Mouse (Mus musculus) CH12.LX (cell line): Measurements from ENCODE around the gene Rel. TPM values are rescaled to one million over a fixed set of nuclear protein-coding genes. Genes with fewer than 3 reads are reported as not detected.

Experiments
- DNase-seq: peaks from one replicate; pipeline ENCODE4 v3.0.0-alpha.2; 2013; ENCODE audit errors: extremely low read depth
- H3K27ac ChIP-seq: 2 replicates; pipeline ENCODE4 v1.5.1; 2012; ENCODE audit warnings: low read depth, mild to moderate bottlenecking, control low read depth, moderate library complexity; ENCODE audit not compliant: insufficient read depth
- H3K27me3 ChIP-seq: replicated peaks from 2 replicates; pipeline ENCODE3; 2012; ENCODE audit warnings: inconsistent platforms
- H3K36me3 ChIP-seq, 2 experiments: replicated peaks in 1 of 2; 2 replicates each; pipeline versions ENCODE3 to v1.6.1; 2012; ENCODE audit warnings: inconsistent platforms in 1 of 2, low read length in 1 of 2, mild to moderate bottlenecking in 1 of 2, mixed read lengths in 1 of 2, moderate library complexity in 1 of 2; ENCODE audit not compliant: control insufficient read depth in 1 of 2, insufficient read depth in 1 of 2
- H3K4me1 ChIP-seq, 2 experiments: 2 replicates each; pipeline ENCODE4 v1.6.1; 2012; ENCODE audit warnings: inconsistent platforms in 1 of 2, moderate library complexity in 1 of 2; ENCODE audit not compliant: insufficient read depth in 2 of 2, control insufficient read depth in 1 of 2
- H3K4me2 ChIP-seq: 2 replicates; pipeline ENCODE4 v1.6.1; 2012; ENCODE audit warnings: low read depth, mild to moderate bottlenecking, control low read depth; ENCODE audit not compliant: poor library complexity, insufficient read depth, severe bottlenecking
- H3K4me3 ChIP-seq, 3 experiments: fragments of 150-350 bp in 1 of 3; sonication (generic) in 1 of 3; replicated peaks in 1 of 3; 2 replicates each; pipeline versions ENCODE3 to v1.5.1; 2011 to 2012; ENCODE audit warnings: low read depth in 2 of 3, low read length in 2 of 3, mild to moderate bottlenecking in 2 of 3, moderate library complexity in 2 of 3, control low read depth in 1 of 3, improper control_type of control experiment in 1 of 3, inconsistent platforms in 1 of 3, mixed read lengths in 1 of 3; ENCODE audit not compliant: poor library complexity in 1 of 3
- H3K79me2 ChIP-seq: replicated peaks from 2 replicates; pipeline ENCODE4 v1.6.1; 2012; ENCODE audit warnings: mild to moderate bottlenecking, moderate library complexity; ENCODE audit not compliant: control insufficient read depth, poor library complexity, insufficient read depth, severe bottlenecking; ENCODE audit errors: extremely low read depth
- H3K9ac ChIP-seq: 2 replicates; pipeline ENCODE4 v1.6.1; 2012; ENCODE audit warnings: low read depth, mild to moderate bottlenecking, control low read depth, moderate library complexity; ENCODE audit not compliant: insufficient read depth
- H3K9me3 ChIP-seq: replicated peaks from 2 replicates; pipeline ENCODE3; 2012; ENCODE audit warnings: low read length, inconsistent platforms, mixed read lengths
- BHLHE40 ChIP-seq: IDR thresholded peaks from 2 replicates; pipeline ENCODE4 v1.6.1; 2011; ENCODE audit warnings: mild to moderate bottlenecking, low read depth, low read length, improper control_type of control experiment
- CHD1 ChIP-seq: IDR thresholded peaks from 2 replicates; pipeline ENCODE4 v1.6.1; 2012; ENCODE audit warnings: low read depth, low read length, improper control_type of control experiment, inconsistent platforms
- CHD2 ChIP-seq: IDR thresholded peaks from 2 replicates; pipeline ENCODE4 v1.6.1; 2011; ENCODE audit warnings: low read length, improper control_type of control experiment
- CTCF ChIP-seq, 2 experiments: IDR thresholded peaks in 1 of 2; conservative IDR thresholded peaks in 1 of 2; 2 replicates each; pipeline ENCODE4 v1.5.1; 2011 to 2012; ENCODE audit warnings: low read depth in 2 of 2, low read length in 2 of 2, improper control_type of control experiment in 1 of 2, inconsistent platforms in 1 of 2, mild to moderate bottlenecking in 1 of 2, moderate library complexity in 1 of 2
- E2F4 ChIP-seq: IDR thresholded peaks from 2 replicates; pipeline ENCODE4 v1.6.1; 2011; ENCODE audit warnings: low read depth, low read length, improper control_type of control experiment; ENCODE audit not compliant: insufficient replicate concordance
- ELF1 ChIP-seq: IDR thresholded peaks from 2 replicates; pipeline ENCODE4 v1.6.1; 2014; ENCODE audit warnings: low read depth, mild to moderate bottlenecking, inconsistent platforms, low read length, improper control_type of control experiment
- EP300 ChIP-seq: IDR thresholded peaks from 2 replicates; pipeline ENCODE4 v1.6.1; 2011; ENCODE audit warnings: low read length, improper control_type of control experiment
- ETS1 ChIP-seq: conservative IDR thresholded peaks from 2 replicates; pipeline ENCODE4 v1.6.1; 2012; ENCODE audit warnings: low read depth, mild to moderate bottlenecking, inconsistent platforms, low read length, improper control_type of control experiment, moderate library complexity
- GABPA ChIP-seq: IDR thresholded peaks from 2 replicates; pipeline ENCODE4 v1.6.1; 2012; ENCODE audit warnings: low read depth, low read length, improper control_type of control experiment, inconsistent platforms; ENCODE audit not compliant: insufficient replicate concordance
- HCFC1 ChIP-seq: IDR thresholded peaks from 2 replicates; pipeline ENCODE4 v1.6.1; 2012; ENCODE audit warnings: low read depth, mild to moderate bottlenecking, inconsistent platforms, low read length, improper control_type of control experiment
- IRF4 ChIP-seq: IDR thresholded peaks from 2 replicates; pipeline ENCODE4 v1.6.1; 2014; ENCODE audit warnings: low read depth, mild to moderate bottlenecking, inconsistent platforms, low read length, improper control_type of control experiment
- JUN ChIP-seq: IDR thresholded peaks from 2 replicates; pipeline ENCODE4 v1.6.1; 2011; ENCODE audit warnings: low read depth, mild to moderate bottlenecking, low read length, improper control_type of control experiment, moderate library complexity; ENCODE audit not compliant: insufficient read depth
- JUND ChIP-seq: conservative IDR thresholded peaks from 2 replicates; pipeline ENCODE4 v1.6.1; 2011; ENCODE audit warnings: low read depth, low read length, improper control_type of control experiment
- KAT2A ChIP-seq: IDR thresholded peaks from 2 replicates; pipeline ENCODE4 v1.6.1; 2012; ENCODE audit warnings: low read length, improper control_type of control experiment, inconsistent platforms; ENCODE audit not compliant: insufficient replicate concordance
- MAFK ChIP-seq: IDR thresholded peaks from 2 replicates; pipeline ENCODE4 v1.6.1; 2011; ENCODE audit warnings: low read length, improper control_type of control experiment; ENCODE audit not compliant: insufficient replicate concordance
- MAX ChIP-seq: IDR thresholded peaks from 2 replicates; pipeline ENCODE4 v1.6.1; 2011; ENCODE audit warnings: low read length, improper control_type of control experiment
- MAZ ChIP-seq: IDR thresholded peaks from 2 replicates; pipeline ENCODE4 v1.6.1; 2012; ENCODE audit warnings: low read depth, mild to moderate bottlenecking, inconsistent platforms, low read length, improper control_type of control experiment, moderate library complexity
- MEF2A ChIP-seq: IDR thresholded peaks from 2 replicates; pipeline ENCODE4 v1.6.1; 2014; ENCODE audit warnings: low read depth, mild to moderate bottlenecking, inconsistent platforms, low read length, improper control_type of control experiment, borderline replicate concordance
- MXI1 ChIP-seq: IDR thresholded peaks from 2 replicates; pipeline ENCODE4 v1.6.1; 2011; ENCODE audit warnings: mild to moderate bottlenecking, low read depth, low read length, improper control_type of control experiment
- MYC ChIP-seq: IDR thresholded peaks from 2 replicates; pipeline ENCODE4 v1.6.1; 2011; ENCODE audit warnings: low read depth, mild to moderate bottlenecking, improper control_type of control experiment, low read length
- NELFE ChIP-seq: IDR thresholded peaks from 2 replicates; pipeline ENCODE4 v1.6.1; 2011; ENCODE audit warnings: low read depth, low read length, improper control_type of control experiment
- NRF1 ChIP-seq: IDR thresholded peaks from 2 replicates; pipeline ENCODE4 v1.6.1; 2014; ENCODE audit warnings: low read depth, mild to moderate bottlenecking, inconsistent platforms, low read length, improper control_type of control experiment, moderate library complexity
- PAX5 ChIP-seq: IDR thresholded peaks from 2 replicates; pipeline ENCODE4 v1.6.1; 2012; ENCODE audit warnings: low read length, inconsistent platforms, mixed read lengths
- POLR2A ChIP-seq: IDR thresholded peaks from 2 replicates; pipeline ENCODE4 v1.6.1; 2011; ENCODE audit warnings: low read depth, mild to moderate bottlenecking, improper control_type of control experiment, low read length
- POLR2AphosphoS2 ChIP-seq: IDR thresholded peaks from 2 replicates; pipeline ENCODE4 v1.6.1; 2011; ENCODE audit warnings: low read depth, low read length, improper control_type of control experiment
- RAD21 ChIP-seq: IDR thresholded peaks from 2 replicates; pipeline ENCODE4 v1.6.1; 2011; ENCODE audit warnings: low read depth, mild to moderate bottlenecking, low read length, improper control_type of control experiment, moderate library complexity
- RCOR1 ChIP-seq: conservative IDR thresholded peaks from 2 replicates; pipeline ENCODE4 v1.6.1; 2012; ENCODE audit warnings: low read depth, mild to moderate bottlenecking, inconsistent platforms, low read length, improper control_type of control experiment
- SIN3A ChIP-seq: IDR thresholded peaks from 2 replicates; pipeline ENCODE4 v1.6.1; 2012; ENCODE audit warnings: low read length, improper control_type of control experiment, inconsistent platforms
- SMC3 ChIP-seq: IDR thresholded peaks from 2 replicates; pipeline ENCODE4 v1.6.1; 2011; ENCODE audit warnings: low read depth, low read length, improper control_type of control experiment
- TBP ChIP-seq: conservative IDR thresholded peaks from 2 replicates; pipeline ENCODE4 v1.6.1; 2011; ENCODE audit warnings: low read depth, low read length, improper control_type of control experiment
- TCF12 ChIP-seq: IDR thresholded peaks from 2 replicates; pipeline ENCODE4 v1.6.1; 2014; ENCODE audit warnings: low read depth, mild to moderate bottlenecking, inconsistent platforms, low read length, improper control_type of control experiment
- UBTF ChIP-seq: IDR thresholded peaks from 2 replicates; pipeline ENCODE4 v1.6.1; 2012; ENCODE audit warnings: low read depth, mild to moderate bottlenecking, inconsistent platforms, low read length, improper control_type of control experiment, moderate library complexity
- USF1 ChIP-seq: IDR thresholded peaks from 2 replicates; pipeline ENCODE4 v1.6.1; 2014; ENCODE audit warnings: low read depth, mild to moderate bottlenecking, inconsistent platforms, low read length, improper control_type of control experiment
- USF2 ChIP-seq: conservative IDR thresholded peaks from 2 replicates; pipeline ENCODE4 v1.6.1; 2011; ENCODE audit warnings: low read depth, low read length, improper control_type of control experiment
- ZC3H11A ChIP-seq: IDR thresholded peaks from 2 replicates; pipeline ENCODE4 v1.6.1; 2012; ENCODE audit warnings: low read depth, mild to moderate bottlenecking, inconsistent platforms, low read length, improper control_type of control experiment
- ZKSCAN1 ChIP-seq: IDR thresholded peaks from 2 replicates; pipeline ENCODE4 v1.6.1; 2012; ENCODE audit warnings: low read depth, inconsistent platforms, low read length, improper control_type of control experiment, borderline replicate concordance
- ZMIZ1 ChIP-seq: IDR thresholded peaks from 2 replicates; pipeline ENCODE4 v1.6.1; 2012; ENCODE audit warnings: low read depth, mild to moderate bottlenecking, inconsistent platforms, low read length, improper control_type of control experiment
- ZNF384 ChIP-seq: IDR thresholded peaks from 2 replicates; pipeline ENCODE4 v1.6.1; 2012; ENCODE audit warnings: low read depth, low read length, improper control_type of control experiment, inconsistent platforms
- dilution Hi-C: fragments of 300-500 bp; cut with MboI; formaldehyde crosslinking; loops from 2 replicates; pipeline ENCODE4 v1.14.3; 2020; ENCODE audit warnings: low sequenced_read_pairs; ENCODE audit not compliant: extremely low pct_unique_long_range_greater_than_20kb, extremely low pct_ligation_motif_present
- in situ Hi-C: fragments of 300-500 bp; cut with MboI; formaldehyde crosslinking; loops from 3 replicates; pipeline ENCODE4 v1.14.3; 2019; ENCODE audit warnings: low sequenced_read_pairs, low pct_ligation_motif_present, low pct_unique_long_range_greater_than_20kb, mixed read lengths
- polyA plus RNA-seq: library from polyadenylated mRNA; unstranded; fragments of >175 nt; gene quantifications from 2 replicates; pipeline ENCODE4 v1.2.1, GENCODE M21; 2012; ENCODE audit warnings: low read depth; ENCODE audit not compliant: insufficient read length
- total RNA-seq, 2 experiments: library from RNA; depleted of rRNA; stranded (reverse); fragments of 300-350 nt in 1 of 2; fragments of >200 nt in 1 of 2; gene quantifications; 2 replicates each; pipeline ENCODE4 v1.2.3; 2012 to 2014

The Rel gene
- total and polyA plus RNA-seq, 3 experiments = 26.2 to 38.1 (median 28.4) TPM

DNA sequence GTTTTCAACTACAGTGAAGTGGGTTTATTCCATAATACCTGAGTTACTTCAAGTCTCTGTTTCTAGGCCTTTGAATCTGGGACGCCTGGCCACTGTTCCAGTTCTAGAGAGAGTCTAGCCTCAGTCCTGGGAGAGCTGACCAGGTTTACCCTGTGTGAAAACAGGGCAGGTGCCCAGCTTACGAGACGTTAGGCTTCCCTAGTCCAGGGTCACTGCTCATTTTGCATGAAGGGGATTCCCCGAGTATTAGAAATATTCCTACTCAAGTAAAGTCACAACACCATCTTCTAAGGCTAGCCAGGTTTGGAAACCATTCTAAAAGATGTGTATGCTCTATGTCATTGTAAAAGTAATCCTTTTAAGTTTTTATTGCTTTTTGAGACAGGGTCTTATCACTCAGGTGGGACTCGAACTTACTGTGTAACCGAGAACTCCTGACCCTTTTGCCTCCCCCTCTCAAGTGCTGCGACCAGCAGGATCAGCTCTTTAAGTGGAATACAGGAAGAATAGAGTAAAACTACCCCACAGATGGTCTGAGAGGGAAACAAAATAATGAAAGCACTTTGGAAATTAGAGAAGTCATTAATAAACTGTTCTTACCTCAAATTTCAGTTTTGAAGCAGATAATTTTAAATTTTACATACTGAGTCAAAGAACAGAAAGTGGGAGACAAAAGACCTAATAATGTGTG is 66.0 kb downstream of the Rel start:
- Histone ChIP-seq H3K79me2 (no peaks in the 10 kb centered on the region; the same call in 1 of the 2 replicates), H3K4me3 (peak overlapping the region in 1 of 3 experiments; percentile 12), H3K9ac (peak overlapping the region; percentile 26; the same call in 1 of the 2 replicates), H3K36me3 (peaks cover 25 to 60% of the 10 kb centered on the region in 2 experiments), H3K4me2 (peak overlapping the region; percentile 87), H3K9me3 (no peaks in the 10 kb centered on the region), H3K4me1 (peaks cover 5 to 47% of the 10 kb centered on the region in 2 experiments), H3K27ac (peak overlapping the region; percentile 91), H3K27me3 (no peaks in the 10 kb centered on the region)
- DNase-seq = peak; percentile 69
- TF ChIP-seq POLR2A (0 out of 2 replicates have a peak, but pooled peaks have one; percentile 26), SMC3 (no peak; the same call in 1 of the 2 replicates), USF2 (no peak), HCFC1 (peak; percentile 31; the same call in 1 of the 2 replicates), IRF4 (peak; percentile 54; the same call in 1 of the 2 replicates), SIN3A (peak; percentile 79), CTCF (conservative IDR thresholded peaks at IDR 0.05 in 1 of 2, IDR thresholded peaks at IDR 0.05 in 1 of 2; ENCODE audit: low read depth in 2 of 2, low read length in 2 of 2) (no peak), MAZ (no peak), ZC3H11A (no peak), MXI1 (peak; percentile 79), MAX (no peak), NELFE (no peak), RAD21 (no peak; the same call in 1 of the 2 replicates), TCF12 (peak; percentile 72), MYC (0 out of 2 replicates have a peak, but pooled peaks have one; percentile 18), MAFK (0 out of 2 replicates have a peak, but pooled peaks have one; percentile 8), ZMIZ1 (no peak), TBP (no peak), JUND (no peak), ZNF384 (peak; percentile 6; the same call in 1 of the 2 replicates), ETS1 (peak; percentile 56), ELF1 (peak; percentile 45), CHD2 (no peak), KAT2A (no peak), BHLHE40 (peak; percentile 75), MEF2A (peak; percentile 24), E2F4 (no peak; the same call in 1 of the 2 replicates), GABPA (no peak), NRF1 (no peak), CHD1 (peak; percentile 94; the same call in 1 of the 2 replicates), PAX5 (no peak), JUN (0 out of 2 replicates have a peak, but pooled peaks have one; percentile 39), EP300 (peak; percentile 66), ZKSCAN1 (no peak), UBTF (no peak), USF1 (no peak), POLR2AphosphoS2 (no peak), RCOR1 (peak; percentile 43; the same call in 1 of the 2 replicates)
- in situ Hi-C loops = no loop called here
- dilution Hi-C loops = no loop called here
